Mouse (Mus musculus) MEL (cell line): Measurements from ENCODE around the gene Lce1e.

Experiments used
- BHLHE40 ChIP-seq: IDR thresholded peaks from 2 replicates; pipeline ENCODE4 v1.6.1; 2012; ENCODE audit warnings: low read depth, mild to moderate bottlenecking, inconsistent platforms, low read length, improper control_type of control experiment, borderline replicate concordance
- CTCF ChIP-seq, 3 experiments: IDR thresholded peaks in 2 of 3; conservative IDR thresholded peaks in 1 of 3; 2 replicates each; pipeline ENCODE4 v1.5.1; 2011 to 2012; ENCODE audit warnings: low read length in 3 of 3, low read depth in 2 of 3, mild to moderate bottlenecking in 2 of 3, improper control_type of control experiment in 1 of 3, inconsistent platforms in 1 of 3, mixed read lengths in 1 of 3, moderate library complexity in 1 of 3; ENCODE audit not compliant: control insufficient read depth in 1 of 3, insufficient read depth in 1 of 3, poor library complexity in 1 of 3, severe bottlenecking in 1 of 3
- POLR2A ChIP-seq, 2 experiments: IDR thresholded peaks; 2 replicates each; pipeline ENCODE4 v1.6.1; 2011 to 2012; ENCODE audit warnings: low read length in 2 of 2, mild to moderate bottlenecking in 2 of 2, control low read depth in 1 of 2, improper control_type of control experiment in 1 of 2, low read depth in 1 of 2, moderate library complexity in 1 of 2; ENCODE audit not compliant: control insufficient read depth in 1 of 2, insufficient read depth in 1 of 2, poor library complexity in 1 of 2
- SMC3 ChIP-seq: IDR thresholded peaks from 2 replicates; pipeline ENCODE4 v1.6.1; 2011; ENCODE audit warnings: low read depth, low read length, improper control_type of control experiment

- no peak for TF ChIP-seq CTCF (IDR thresholded peaks at IDR 0.05 in 2 of 3, conservative IDR thresholded peaks at IDR 0.05 in 1 of 3; ENCODE audit: control insufficient read depth in 1 of 3, insufficient read depth in 1 of 3, low read depth in 2 of 3, low read length in 3 of 3, poor library complexity in 1 of 3, severe bottlenecking in 1 of 3)
- TF ChIP-seq POLR2A (IDR thresholded peaks at IDR 0.05; ENCODE audit: control insufficient read depth in 1 of 2, insufficient read depth in 1 of 2, low read depth in 1 of 2, low read length in 2 of 2, poor library complexity in 1 of 2): no peak
- no peak for TF ChIP-seq BHLHE40
- no peak for TF ChIP-seq SMC3
Observed at GRCm38 (mm10) chr3:92687110-92687509, 21.8 kb downstream of the Lce1e start, which contains the start of gene Lce1d.
